Mouse (Mus musculus): ENCODE data around the gene Eps8l3.

DNA sequence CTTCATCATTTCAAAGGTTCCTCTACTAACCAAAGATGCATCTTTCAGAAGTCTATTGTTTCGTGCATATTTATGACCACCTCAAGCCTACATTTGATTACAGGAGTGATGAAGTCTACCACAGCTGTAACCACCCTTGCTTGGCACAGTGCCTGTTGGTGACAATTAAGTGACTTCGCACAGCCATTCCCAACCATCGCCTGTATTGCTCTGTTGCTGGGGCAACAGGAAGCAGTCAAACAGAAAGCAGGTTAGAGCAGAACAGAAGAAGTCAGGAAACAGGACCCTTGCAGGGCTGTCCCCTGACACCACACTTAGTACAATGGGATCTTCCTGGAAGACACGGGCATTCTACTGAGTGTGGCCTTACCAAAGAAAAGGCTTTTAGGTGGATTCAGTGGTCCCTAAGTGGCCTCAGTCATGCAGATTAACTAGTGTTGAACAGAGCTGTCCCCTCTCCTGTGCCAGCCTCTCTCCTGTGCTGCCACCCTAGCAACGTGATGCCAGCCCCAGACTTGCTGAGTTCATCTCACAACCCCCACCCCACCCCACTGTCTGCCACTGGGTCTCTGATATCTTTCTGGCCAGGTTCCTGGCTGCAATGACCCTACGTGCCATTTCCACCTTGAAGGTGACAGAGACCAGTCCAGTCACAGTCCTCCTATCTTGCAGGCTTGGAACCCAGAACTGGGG lies 27.9 kb upstream of the Eps8l3 start:
- TF ChIP-seq CTCF (IDR thresholded peaks at IDR 0.05; ENCODE audit: low read depth), result no peak
- no peak for TF ChIP-seq EP300 (IDR thresholded peaks at IDR 0.05; ENCODE audit: low read depth)

Data from heart, postnatal 0 days (tissue).